Mouse (Mus musculus) embryonic facial prominence, embryonic 15.5 days (tissue): Measurements from ENCODE around the gene Olfr146. TPM values are rescaled to one million over a fixed set of nuclear protein-coding genes. Genes with fewer than 3 reads are reported as not detected.

Experiments
- ATAC-seq: fragments of 200-750 bp; cut with Nextera tagmentation; 2 replicates; pipeline ENCODE4 v1.8.0; 2017; ENCODE audit warnings: low read depth, moderate TSS enrichment; ENCODE audit not compliant: insufficient number of reproducible peaks, low FRiP score, low TSS enrichment
- H3K27ac ChIP-seq: fragments of 300-500 bp; sonication (generic); replicated peaks from 2 replicates; pipeline ENCODE4 v1.5.1; 2015; ENCODE audit warnings: mild to moderate bottlenecking, inconsistent platforms
- H3K27me3 ChIP-seq: fragments of 300-500 bp; sonication (generic); 2 replicates; pipeline ENCODE4 v1.6.1; 2015; ENCODE audit warnings: inconsistent platforms
- H3K36me3 ChIP-seq: fragments of 300-500 bp; sonication (generic); 2 replicates; pipeline ENCODE4 v1.6.1; 2015; ENCODE audit warnings: mild to moderate bottlenecking, inconsistent platforms
- H3K4me1 ChIP-seq: fragments of 300-500 bp; sonication (generic); 2 replicates; pipeline ENCODE4 v1.6.1; 2015; ENCODE audit warnings: inconsistent platforms
- H3K4me2 ChIP-seq: fragments of 300-500 bp; sonication (generic); replicated peaks from 2 replicates; pipeline ENCODE4 v1.6.1; 2015; ENCODE audit warnings: mild to moderate bottlenecking, inconsistent platforms
- H3K4me3 ChIP-seq: fragments of 300-500 bp; sonication (generic); replicated peaks from 2 replicates; pipeline ENCODE4 v1.5.1; 2015; ENCODE audit warnings: mild to moderate bottlenecking, inconsistent platforms
- H3K9ac ChIP-seq: fragments of 300-500 bp; sonication (generic); 2 replicates; pipeline ENCODE4 v1.6.1; 2015; ENCODE audit warnings: inconsistent platforms
- H3K9me3 ChIP-seq: fragments of 300-500 bp; sonication (generic); replicated peaks from 2 replicates; pipeline ENCODE4 v1.6.1; 2016; ENCODE audit warnings: inconsistent platforms
- WGBS: fragments of 180-500 bp; shearing (Covaris S2); methylation state at CpG from one replicate; pipeline ENCODE4 v1.1.7; 2015; 5-methylcytosine and 5-hydroxymethylcytosine counted together
- microRNA-seq: library from miRNA; unstranded; fragments of <30 nt; microRNA quantifications from one replicate; pipeline ENCODE4, GENCODE M21; 2016; ENCODE audit warnings: borderline number of aligned reads
- polyA plus RNA-seq: library from polyadenylated mRNA; unstranded; fragments of >200 nt; fragmentation: Nextera tagmentation; extraction: Ambion mirVana; gene quantifications from 2 replicates; pipeline ENCODE4 v1.2.1, GENCODE M21; 2015

Gene Olfr146
- 0.40 TPM in 1 of 2 replicates, not detected in the other for polyA plus RNA-seq

- Histone ChIP-seq H3K4me1 (no peaks in the 10 kb centered on the region), H3K9me3 (no peaks in the 10 kb centered on the region), H3K27ac (no peak within 1 kb of the TSS), H3K4me3 (no peak within 1 kb of the TSS), H3K4me2 (no peak within 1 kb of the TSS), H3K27me3 (no peaks in the 10 kb centered on the region), H3K9ac (no peak within 1 kb of the TSS), H3K36me3 (no peaks in the 10 kb centered on the region)
- 81% methylated on average over 1 of the region's 1 CpGs for WGBS
- ATAC-seq, result no peak
Measured at GRCm38 (mm10) chr9:39023277-39023676, at the start of gene Olfr146. Olfr146 (minus strand) TSS chr9:39023377.

- no peak for ATAC-seq
- Histone ChIP-seq H3K9me3 (no peaks in the 10 kb centered on the region), H3K4me3 (no peak within 1 kb of the TSS), H3K27ac (no peak within 1 kb of the TSS), H3K27me3 (no peaks in the 10 kb centered on the region), H3K4me1 (no peaks in the 10 kb centered on the region), H3K9ac (no peak within 1 kb of the TSS), H3K36me3 (no peaks in the 10 kb centered on the region), H3K4me2 (no peak within 1 kb of the TSS)
- 81% methylated on average over 1 of the region's 1 CpGs for WGBS
Measured at GRCm38 (mm10) chr9:39064851-39065250, 41.7 kb upstream of the Olfr146 start, which contains the start of gene Olfr937. Olfr937 (minus strand) TSS chr9:39064951.

- H3K27me3 ChIP-seq, result no peaks in the 10 kb centered on the region
- no peak within 1 kb of the TSS for H3K4me3 ChIP-seq
- H3K9ac ChIP-seq, result no peak within 1 kb of the TSS
- H3K4me1 ChIP-seq, result no peaks in the 10 kb centered on the region
- ATAC-seq, result no peak
- no peaks in the 10 kb centered on the region for H3K9me3 ChIP-seq
- no peaks in the 10 kb centered on the region for H3K36me3 ChIP-seq
- H3K4me2 ChIP-seq, result no peak within 1 kb of the TSS
- H3K27ac ChIP-seq, result no peak within 1 kb of the TSS
- 71% methylated on average over 2 of the region's 2 CpGs for WGBS
Measured at GRCm38 (mm10) chr9:38999583-38999982, 23.6 kb downstream of the Olfr146 start, which contains the start of gene Olfr935. Olfr935 (minus strand) TSS chr9:38999683.

- Histone ChIP-seq H3K4me3 (no peak within 1 kb of the TSS), H3K27me3 (no peaks in the 10 kb centered on the region), H3K4me1 (no peaks in the 10 kb centered on the region), H3K27ac (no peak within 1 kb of the TSS), H3K36me3 (no peaks in the 10 kb centered on the region), H3K4me2 (no peak within 1 kb of the TSS), H3K9me3 (no peaks in the 10 kb centered on the region), H3K9ac (no peak within 1 kb of the TSS)
- 85% methylated on average over 2 of the region's 2 CpGs for WGBS
- no peak for ATAC-seq
Measured at GRCm38 (mm10) chr9:38988215-38988614, 35.0 kb downstream of the Olfr146 start, which contains the start of gene Olfr934. Olfr934 (minus strand) TSS chr9:38988315.

- no peaks in the 10 kb centered on the region for H3K36me3 ChIP-seq
- no peaks in the 10 kb centered on the region for H3K27me3 ChIP-seq
- H3K4me1 ChIP-seq, result no peaks in the 10 kb centered on the region
- H3K9ac ChIP-seq, result no peak within 1 kb of the TSS
- no peak within 1 kb of the TSS for H3K27ac ChIP-seq
- no peak within 1 kb of the TSS for H3K4me3 ChIP-seq
- ATAC-seq, result no peak
- H3K4me2 ChIP-seq, result no peak within 1 kb of the TSS
- WGBS, result 78% methylated on average over 4 of the region's 4 CpGs
- no peaks in the 10 kb centered on the region for H3K9me3 ChIP-seq
Measured at GRCm38 (mm10) chr9:38972013-38972412, 51.2 kb downstream of the Olfr146 start, which contains the start of gene Olfr933. Olfr933 (plus strand) TSS chr9:38972313.

Small RNAs within 50 kb of the gene (microRNA-seq; reads per million reads assigned to microRNA genes)
- gene Gm25529, result not detected

Other genes with a start within 250 kb of the Olfr146 start
- gene Olfr922, start 208.8 kb downstream of the Olfr146 start, polyA plus RNA-seq, result not detected in 2 replicates
- gene Olfr923, start 196.8 kb downstream of the Olfr146 start, polyA plus RNA-seq, result 0.70 and 0.88 TPM in 2 replicates
- 0.08 TPM in 1 of 2 replicates, not detected in the other for gene Olfr924, start 178.9 kb downstream of the Olfr146 start, polyA plus RNA-seq
- not detected in 2 replicates for gene Olfr26, start 168.3 kb downstream of the Olfr146 start, polyA plus RNA-seq
- not detected in 2 replicates for gene Olfr926, start 146.3 kb downstream of the Olfr146 start, polyA plus RNA-seq
- gene Olfr930, start 93.6 kb downstream of the Olfr146 start, polyA plus RNA-seq, result 0.30 TPM in 1 of 2 replicates, not detected in the other
- 0.11 and 0.14 TPM in 2 replicates for gene Olfr933, start 51.1 kb downstream of the Olfr146 start, polyA plus RNA-seq
- 0.07 TPM in 1 of 2 replicates, not detected in the other for gene Olfr934, start 35.1 kb downstream of the Olfr146 start, polyA plus RNA-seq
- 0.19 TPM in 1 of 2 replicates, not detected in the other for gene Olfr935, start 23.7 kb downstream of the Olfr146 start, polyA plus RNA-seq
- not detected in 2 replicates for gene Olfr937, start 41.6 kb upstream of the Olfr146 start, polyA plus RNA-seq
- gene Olfr938, start 55.5 kb upstream of the Olfr146 start, polyA plus RNA-seq, result not detected in 2 replicates
- gene Olfr27, start 104.8 kb upstream of the Olfr146 start, polyA plus RNA-seq, result not detected in 2 replicates
- not detected in 2 replicates for gene Olfr943, start 142.9 kb upstream of the Olfr146 start, polyA plus RNA-seq
- gene Olfr944, start 178.5 kb upstream of the Olfr146 start, polyA plus RNA-seq, result 0.17 TPM in 1 of 2 replicates, not detected in the other
- 0.05 TPM in 1 of 2 replicates, not detected in the other for gene Olfr1537, start 226.6 kb upstream of the Olfr146 start, polyA plus RNA-seq